Mouse (Mus musculus): ENCODE results near the gene Pgm1. TPM values are rescaled to one million over a fixed set of nuclear protein-coding genes. Genes with fewer than 3 reads are reported as not detected.
A peak's percentile ranks its signal among the peaks of the same experiment; 100 is the strongest.

Gene Pgm1
- polyA plus RNA-seq, 1 experiment from 2014 or later = 42.3 TPM

- Histone ChIP-seq H3K27ac (replicated peaks) (no peak overlapping the region), H3K4me3 (no peak overlapping the region), H3K9ac (replicated peaks) (no peak overlapping the region), H3K27me3 (no peaks in the 10 kb centered on the region), H3K36me3 (no peaks in the 10 kb centered on the region), H3K4me2 (replicated peaks) (no peak overlapping the region), H3K4me1 (no peaks in the 10 kb centered on the region), H3K9me3 (no peaks in the 10 kb centered on the region)
- ATAC-seq (replicated peaks) = no peak
- WGBS = 54% methylated on average over 16 of the region's 16 CpGs
Measured at GRCm38 (mm10) chr4:99939711-99940505, 10.7 kb downstream of the Pgm1 start.

GRCm38 (mm10) chr4:99941655-99942414 is 12.6 kb downstream of the Pgm1 start:
- no peaks in the 10 kb centered on the region for H3K27me3 ChIP-seq
- H3K9ac ChIP-seq (replicated peaks) = no peak overlapping the region
- no peak overlapping the region for H3K4me2 ChIP-seq (replicated peaks)
- no peaks in the 10 kb centered on the region for H3K4me1 ChIP-seq
- H3K9me3 ChIP-seq = no peaks in the 10 kb centered on the region
- H3K36me3 ChIP-seq = no peaks in the 10 kb centered on the region
- 78% methylated on average over 10 of the region's 10 CpGs for WGBS
- no peak; the same call in 1 of the 2 replicates for ATAC-seq (replicated peaks)
- H3K27ac ChIP-seq (replicated peaks) = no peak overlapping the region
- no peak overlapping the region for H3K4me3 ChIP-seq

- Histone ChIP-seq H3K9me3 (no peaks in the 10 kb centered on the region), H3K4me1 (no peaks in the 10 kb centered on the region), H3K27me3 (no peaks in the 10 kb centered on the region), H3K27ac (replicated peaks) (no peak overlapping the region), H3K4me2 (replicated peaks) (no peak overlapping the region), H3K9ac (replicated peaks) (no peak overlapping the region), H3K36me3 (no peaks in the 10 kb centered on the region), H3K4me3 (no peak overlapping the region)
- 84% methylated on average over 2 of the region's 2 CpGs for WGBS
- no peak for ATAC-seq (replicated peaks)
Measured at GRCm38 (mm10) chr4:99944606-99945005, 15.4 kb downstream of the Pgm1 start.

GRCm38 (mm10) chr4:99945011-99945410 is 15.8 kb downstream of the Pgm1 start:
- no peak overlapping the region for H3K4me2 ChIP-seq (replicated peaks)
- H3K27ac ChIP-seq (replicated peaks) = no peak overlapping the region
- H3K4me1 ChIP-seq = no peaks in the 10 kb centered on the region
- no peaks in the 10 kb centered on the region for H3K36me3 ChIP-seq
- no peaks in the 10 kb centered on the region for H3K27me3 ChIP-seq
- H3K9me3 ChIP-seq = no peaks in the 10 kb centered on the region
- 94% methylated on average over 7 of the region's 7 CpGs for WGBS
- no peak overlapping the region for H3K4me3 ChIP-seq
- no peak overlapping the region for H3K9ac ChIP-seq (replicated peaks)
- ATAC-seq (replicated peaks) = no peak

GRCm38 (mm10) chr4:99946516-99946915 is 17.3 kb downstream of the Pgm1 start:
- H3K9me3 ChIP-seq = no peaks in the 10 kb centered on the region
- WGBS = 83% methylated on average over 2 of the region's 2 CpGs
- no peak for ATAC-seq (replicated peaks)
- no peak overlapping the region for H3K4me2 ChIP-seq (replicated peaks)
- no peak overlapping the region for H3K27ac ChIP-seq (replicated peaks)
- H3K4me1 ChIP-seq = no peaks in the 10 kb centered on the region
- H3K27me3 ChIP-seq = no peaks in the 10 kb centered on the region
- H3K36me3 ChIP-seq = no peaks in the 10 kb centered on the region
- H3K4me3 ChIP-seq = no peak overlapping the region
- H3K9ac ChIP-seq (replicated peaks) = no peak overlapping the region

GRCm38 (mm10) chr4:99947192-99947591 is 18.0 kb downstream of the Pgm1 start:
- no peaks in the 10 kb centered on the region for H3K27me3 ChIP-seq
- H3K4me1 ChIP-seq = no peaks in the 10 kb centered on the region
- H3K9ac ChIP-seq (replicated peaks) = no peak overlapping the region
- H3K4me2 ChIP-seq (replicated peaks) = no peak overlapping the region
- H3K4me3 ChIP-seq = no peak overlapping the region
- peak; percentile 79 for ATAC-seq (replicated peaks)
- H3K36me3 ChIP-seq = no peaks in the 10 kb centered on the region
- no peaks in the 10 kb centered on the region for H3K9me3 ChIP-seq
- no peak overlapping the region for H3K27ac ChIP-seq (replicated peaks)
- 71% methylated on average over 1 of the region's 1 CpGs for WGBS

- Histone ChIP-seq H3K9ac (replicated peaks) (no peak overlapping the region), H3K4me3 (no peak overlapping the region), H3K4me1 (no peaks in the 10 kb centered on the region), H3K27me3 (no peaks in the 10 kb centered on the region), H3K4me2 (replicated peaks) (no peak overlapping the region), H3K27ac (replicated peaks) (no peak overlapping the region), H3K9me3 (no peaks in the 10 kb centered on the region), H3K36me3 (no peaks in the 10 kb centered on the region)
- peak; percentile 54; the same call in 1 of the 2 replicates for ATAC-seq (replicated peaks)
- 100% methylated on average over 1 of the region's 1 CpGs for WGBS
Measured at GRCm38 (mm10) chr4:99947896-99948295, 18.7 kb downstream of the Pgm1 start.

- no peaks in the 10 kb centered on the region for H3K4me1 ChIP-seq
- no peaks in the 10 kb centered on the region for H3K36me3 ChIP-seq
- H3K4me3 ChIP-seq = no peak overlapping the region
- H3K4me2 ChIP-seq (replicated peaks) = no peak overlapping the region
- H3K9me3 ChIP-seq = no peaks in the 10 kb centered on the region
- no peak overlapping the region for H3K27ac ChIP-seq (replicated peaks)
- no peaks in the 10 kb centered on the region for H3K27me3 ChIP-seq
- ATAC-seq (replicated peaks) = no peak
- no peak overlapping the region for H3K9ac ChIP-seq (replicated peaks)
- 98% methylated on average over 2 of the region's 2 CpGs for WGBS
Measured at GRCm38 (mm10) chr4:99953904-99954303, 24.7 kb downstream of the Pgm1 start.

- H3K4me1 ChIP-seq = no peaks in the 10 kb centered on the region
- no peak for ATAC-seq (replicated peaks)
- H3K9ac ChIP-seq (replicated peaks) = no peak overlapping the region
- H3K4me3 ChIP-seq = no peak overlapping the region
- no peaks in the 10 kb centered on the region for H3K27me3 ChIP-seq
- no peak overlapping the region for H3K27ac ChIP-seq (replicated peaks)
- no peaks in the 10 kb centered on the region for H3K36me3 ChIP-seq
- H3K4me2 ChIP-seq (replicated peaks) = no peak overlapping the region
- no peaks in the 10 kb centered on the region for H3K9me3 ChIP-seq
- WGBS = 69% methylated on average over 10 of the region's 10 CpGs
Measured at GRCm38 (mm10) chr4:99955396-99955795, 26.2 kb downstream of the Pgm1 start.

GRCm38 (mm10) chr4:99957186-99957585 is 28.0 kb downstream of the Pgm1 start:
- H3K9me3 ChIP-seq = no peaks in the 10 kb centered on the region
- H3K4me3 ChIP-seq = no peak overlapping the region
- no peak for ATAC-seq (replicated peaks)
- no peaks in the 10 kb centered on the region for H3K27me3 ChIP-seq
- no peak overlapping the region for H3K4me2 ChIP-seq (replicated peaks)
- H3K27ac ChIP-seq (replicated peaks) = no peak overlapping the region
- no peaks in the 10 kb centered on the region for H3K4me1 ChIP-seq
- no peaks in the 10 kb centered on the region for H3K36me3 ChIP-seq
- WGBS = 93% methylated on average over 4 of the region's 4 CpGs
- H3K9ac ChIP-seq (replicated peaks) = no peak overlapping the region

- H3K4me3 ChIP-seq = no peak overlapping the region
- no peak for ATAC-seq (replicated peaks)
- no peaks in the 10 kb centered on the region for H3K27me3 ChIP-seq
- whole genome bisulfite sequencing = 78% methylated on average over 7 of the region's 7 CpGs
- no peaks in the 10 kb centered on the region for H3K36me3 ChIP-seq
- no peak overlapping the region for H3K9ac ChIP-seq (replicated peaks)
- H3K4me2 ChIP-seq (replicated peaks) = no peak overlapping the region
- H3K4me1 ChIP-seq = no peaks in the 10 kb centered on the region
- no peaks in the 10 kb centered on the region for H3K9me3 ChIP-seq
- H3K27ac ChIP-seq (replicated peaks) = no peak overlapping the region
Measured at GRCm38 (mm10) chr4:99958084-99958815, 29.0 kb downstream of the Pgm1 start.

GRCm38 (mm10) chr4:99959308-99959707 is 30.1 kb downstream of the Pgm1 start:
- no peak overlapping the region for H3K9ac ChIP-seq (replicated peaks)
- H3K27ac ChIP-seq (replicated peaks) = no peak overlapping the region
- no peaks in the 10 kb centered on the region for H3K36me3 ChIP-seq
- WGBS = 85% methylated on average over 3 of the region's 3 CpGs
- no peaks in the 10 kb centered on the region for H3K4me1 ChIP-seq
- no peaks in the 10 kb centered on the region for H3K27me3 ChIP-seq
- no peak overlapping the region for H3K4me2 ChIP-seq (replicated peaks)
- no peak overlapping the region for H3K4me3 ChIP-seq
- no peaks in the 10 kb centered on the region for H3K9me3 ChIP-seq
- no peak for ATAC-seq (replicated peaks)

Data from forebrain, embryonic 15.5 days (tissue).